Mouse (Mus musculus): Measurements from ENCODE around the gene Wdr24. TPM values are rescaled to one million over a fixed set of nuclear protein-coding genes. Genes with fewer than 3 reads are reported as not detected.

Wdr24 gene
- polyA plus RNA-seq, 1 experiment from 2014 or later = 24.3 TPM

DNA sequence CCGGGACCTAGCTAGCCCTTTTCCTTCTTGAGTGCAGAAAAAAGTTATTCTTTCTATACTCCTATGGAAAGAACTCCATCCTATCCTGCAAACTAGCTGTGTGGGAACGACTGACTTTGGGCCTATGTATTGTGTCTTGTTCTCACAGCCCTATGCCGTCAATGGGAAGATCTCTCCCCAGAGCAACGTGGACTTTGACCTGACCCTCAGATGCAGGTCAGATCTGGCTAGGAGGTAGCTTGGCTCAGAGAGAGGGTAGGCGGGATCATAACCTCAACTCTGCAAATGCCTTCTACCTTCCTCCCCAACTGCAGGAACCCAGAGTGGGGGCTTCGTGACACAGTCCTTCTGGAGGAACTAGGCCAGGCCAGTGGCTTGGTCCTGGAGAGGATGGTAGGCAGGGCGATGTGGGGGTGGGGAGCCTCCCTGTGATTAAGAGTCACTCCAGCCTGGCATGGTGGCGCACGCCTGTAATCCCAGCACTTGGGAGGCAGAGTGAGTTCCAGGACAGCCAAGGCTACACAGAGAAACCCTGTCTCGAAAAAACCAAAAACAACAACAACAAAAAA, 53.0 kb downstream of the Wdr24 start:
- no peak for ATAC-seq (ENCODE audit: insufficient read depth, low FRiP score, low read depth)
- no peak overlapping the region; the same call in 1 of the 2 replicates for H3K27ac ChIP-seq
- WGBS = 59% methylated on average over 10 of the region's 10 CpGs

DNA sequence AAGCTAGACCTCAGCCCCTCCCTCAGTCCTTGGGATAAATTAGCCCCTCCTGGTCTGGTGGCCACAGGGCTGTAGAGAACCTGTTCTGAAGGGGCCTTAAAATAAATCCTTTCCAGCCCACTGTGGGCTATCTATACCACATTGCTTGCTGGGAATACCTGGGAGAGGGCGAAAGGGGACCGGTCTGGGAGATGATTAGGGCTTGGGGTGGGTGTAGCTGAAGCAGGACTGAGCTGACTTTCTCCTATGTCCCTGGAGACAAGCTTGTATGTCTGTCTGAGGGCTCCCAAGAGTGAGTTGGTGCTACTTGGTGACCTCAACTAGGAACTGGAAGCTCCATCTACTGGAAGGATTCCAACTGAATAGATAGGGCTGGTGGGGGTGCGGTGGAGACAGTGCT, 53.6 kb downstream of the Wdr24 start:
- Histone ChIP-seq H3K27me3 (replicated peaks) (no peaks in the 10 kb centered on the region), H3K4me2 (no peak overlapping the region), H3K36me3 (no peaks in the 10 kb centered on the region; the same call in 1 of the 2 replicates), H3K27ac (no peak overlapping the region), H3K4me1 (peaks cover 36% of the 10 kb centered on the region), H3K9me3 (no peaks in the 10 kb centered on the region), H3K4me3 (replicated peaks) (no peak overlapping the region), H3K9ac (no peak overlapping the region)
- WGBS = 90% methylated on average over 3 of the region's 3 CpGs
- no peak for ATAC-seq (ENCODE audit: insufficient read depth, low FRiP score, low read depth)

More for the DNA sequence above, 53.0 kb downstream of the Wdr24 start:
- H3K4me3 ChIP-seq (replicated peaks) = peak overlapping the region; percentile 88
- peaks cover 36% of the 10 kb centered on the region for H3K4me1 ChIP-seq
- H3K4me2 ChIP-seq = peak overlapping the region; percentile 82
- H3K36me3 ChIP-seq = no peaks in the 10 kb centered on the region; the same call in 1 of the 2 replicates
- H3K27me3 ChIP-seq (replicated peaks) = no peaks in the 10 kb centered on the region
- no peak overlapping the region for H3K9ac ChIP-seq
- H3K9me3 ChIP-seq = no peaks in the 10 kb centered on the region

DNA sequence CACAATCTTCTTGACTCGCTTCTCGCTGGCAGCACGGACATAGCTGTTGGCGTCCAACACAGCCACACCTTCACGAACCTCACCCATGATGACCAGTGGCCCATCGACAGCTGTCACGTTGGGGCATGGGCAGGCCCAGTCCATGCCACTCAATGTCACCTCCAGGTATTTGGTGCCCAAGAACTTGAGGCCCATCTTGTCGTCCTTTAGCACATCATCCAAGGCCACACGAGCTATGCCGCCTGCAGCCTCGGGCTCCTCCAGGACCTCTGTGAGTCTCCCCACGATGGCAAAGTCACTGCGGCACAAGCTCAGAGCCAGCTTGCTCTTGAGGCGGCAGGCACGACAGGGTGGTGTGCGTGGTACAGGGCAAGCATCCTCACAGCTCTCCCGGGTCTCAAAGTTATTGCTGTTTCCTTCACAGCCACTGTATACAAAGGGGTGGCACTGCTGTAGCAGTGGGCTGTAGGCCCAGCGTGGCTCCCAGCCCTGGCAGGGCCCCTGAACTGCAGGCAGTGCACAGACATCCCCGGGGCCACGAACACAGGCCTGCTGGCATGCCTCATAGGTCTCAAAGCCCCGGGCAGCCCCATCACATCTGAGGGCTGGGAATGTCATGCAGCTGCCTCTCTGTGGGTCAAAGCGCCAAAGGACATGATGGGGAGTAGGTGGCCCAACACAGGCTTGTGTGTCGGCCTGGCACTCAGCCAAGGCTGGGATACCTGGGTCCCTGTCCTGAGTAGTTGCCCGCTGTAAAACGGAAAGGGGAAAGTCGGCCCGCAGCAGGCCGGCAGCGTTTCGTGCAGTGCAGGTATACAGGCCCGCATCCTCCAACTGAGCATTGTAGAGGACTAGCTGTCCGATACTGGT, 54.5 kb downstream of the Wdr24 start:
- no peak overlapping the region for H3K4me3 ChIP-seq (replicated peaks)
- no peak for ATAC-seq (ENCODE audit: insufficient read depth, low FRiP score, low read depth)
- peaks cover 36% of the 10 kb centered on the region for H3K4me1 ChIP-seq
- no peak overlapping the region for H3K27ac ChIP-seq
- H3K9me3 ChIP-seq = no peaks in the 10 kb centered on the region
- WGBS = 94% methylated on average over 32 of the region's 32 CpGs
- H3K9ac ChIP-seq = no peak overlapping the region
- H3K36me3 ChIP-seq = peaks cover 3% of the 10 kb centered on the region; the same call in 1 of the 2 replicates
- no peaks in the 10 kb centered on the region for H3K27me3 ChIP-seq (replicated peaks)
- no peak overlapping the region for H3K4me2 ChIP-seq

Small RNA genes within 50 kb of the gene (microRNA-seq; reads per million reads assigned to microRNA genes)
- gene Mir3082 (not detected), gene Mir6966 (not detected)

Other genes starting within 250 kb of the Wdr24 start
- gene Lmf1, start 244.5 kb upstream of the Wdr24 start, polyA plus RNA-seq (2015; fragmentation: Nextera tagmentation; extraction: Ambion mirVana) = 27.4 and 29.8 TPM in 2 replicates
- 1.5 and 2.1 TPM in 2 replicates for gene Gng13, start 106.5 kb upstream of the Wdr24 start, polyA plus RNA-seq (2015; fragmentation: Nextera tagmentation; extraction: Ambion mirVana)
- gene Chtf18, start 96.2 kb upstream of the Wdr24 start, polyA plus RNA-seq (2015; fragmentation: Nextera tagmentation; extraction: Ambion mirVana) = 23.4 and 26.1 TPM in 2 replicates
- 18.3 and 19.1 TPM in 2 replicates for gene Rpusd1, start 96.0 kb upstream of the Wdr24 start, polyA plus RNA-seq (2015; fragmentation: Nextera tagmentation; extraction: Ambion mirVana)
- gene Mslnl, start 87.6 kb upstream of the Wdr24 start, polyA plus RNA-seq (2015; fragmentation: Nextera tagmentation; extraction: Ambion mirVana) = 0.06 TPM in 1 of 2 replicates, not detected in the other
- 38.3 and 43.6 TPM in 2 replicates for gene Msln, start 69.2 kb upstream of the Wdr24 start, polyA plus RNA-seq (2015; fragmentation: Nextera tagmentation; extraction: Ambion mirVana)
- gene Narfl, start 49.9 kb upstream of the Wdr24 start, polyA plus RNA-seq (2015; fragmentation: Nextera tagmentation; extraction: Ambion mirVana) = 26.9 and 28.5 TPM in 2 replicates
- gene Haghl, start 38.0 kb upstream of the Wdr24 start, polyA plus RNA-seq (2015; fragmentation: Nextera tagmentation; extraction: Ambion mirVana) = 47.3 and 53.4 TPM in 2 replicates
- 0.24 and 0.26 TPM in 2 replicates for gene Ccdc78, start 37.0 kb upstream of the Wdr24 start, polyA plus RNA-seq (2015; fragmentation: Nextera tagmentation; extraction: Ambion mirVana)
- gene Fam173a, start 30.7 kb upstream of the Wdr24 start, polyA plus RNA-seq (2015; fragmentation: Nextera tagmentation; extraction: Ambion mirVana) = 99.3 and 110 TPM in 2 replicates
- gene AC134908.4, start 28.0 kb upstream of the Wdr24 start, polyA plus RNA-seq (2015; fragmentation: Nextera tagmentation; extraction: Ambion mirVana) = not detected in 2 replicates
- 46.6 and 48.3 TPM in 2 replicates for gene Metrn, start 26.5 kb upstream of the Wdr24 start, polyA plus RNA-seq (2015; fragmentation: Nextera tagmentation; extraction: Ambion mirVana)
- gene Fbxl16, start 14.5 kb upstream of the Wdr24 start, polyA plus RNA-seq (2015; fragmentation: Nextera tagmentation; extraction: Ambion mirVana) = 4.1 and 4.6 TPM in 2 replicates
- gene Jmjd8, start 5.2 kb downstream of the Wdr24 start, polyA plus RNA-seq (2015; fragmentation: Nextera tagmentation; extraction: Ambion mirVana) = 50.5 and 54.6 TPM in 2 replicates
- 312 and 319 TPM in 2 replicates for gene Stub1, start 9.8 kb downstream of the Wdr24 start, polyA plus RNA-seq (2015; fragmentation: Nextera tagmentation; extraction: Ambion mirVana)
- 1.6 and 2.4 TPM in 2 replicates for gene Rhbdl1, start 13.7 kb downstream of the Wdr24 start, polyA plus RNA-seq (2015; fragmentation: Nextera tagmentation; extraction: Ambion mirVana)
- gene Gm20683, start 18.1 kb downstream of the Wdr24 start, polyA plus RNA-seq (2015; fragmentation: Nextera tagmentation; extraction: Ambion mirVana) = 1.6 and 2.7 TPM in 2 replicates
- gene Rhot2, start 21.2 kb downstream of the Wdr24 start, polyA plus RNA-seq (2015; fragmentation: Nextera tagmentation; extraction: Ambion mirVana) = 23.1 and 23.6 TPM in 2 replicates
- gene Wdr90, start 37.9 kb downstream of the Wdr24 start, polyA plus RNA-seq (2015; fragmentation: Nextera tagmentation; extraction: Ambion mirVana) = 21.0 and 22.9 TPM in 2 replicates
- 52.2 and 54.2 TPM in 2 replicates for gene Mcrip2, start 45.1 kb downstream of the Wdr24 start, polyA plus RNA-seq (2015; fragmentation: Nextera tagmentation; extraction: Ambion mirVana)
- gene Mettl26, start 51.4 kb downstream of the Wdr24 start, polyA plus RNA-seq (2015; fragmentation: Nextera tagmentation; extraction: Ambion mirVana) = 67.4 and 68.3 TPM in 2 replicates
- gene Wfikkn1, start 57.2 kb downstream of the Wdr24 start, polyA plus RNA-seq (2015; fragmentation: Nextera tagmentation; extraction: Ambion mirVana) = 0.39 and 0.55 TPM in 2 replicates
- 27.1 and 27.3 TPM in 2 replicates for gene Rab40c, start 96.1 kb downstream of the Wdr24 start, polyA plus RNA-seq (2015; fragmentation: Nextera tagmentation; extraction: Ambion mirVana)
- 60.7 and 60.8 TPM in 2 replicates for gene Pigq, start 121.3 kb downstream of the Wdr24 start, polyA plus RNA-seq (2015; fragmentation: Nextera tagmentation; extraction: Ambion mirVana)
- gene Nhlrc4, start 121.3 kb downstream of the Wdr24 start, polyA plus RNA-seq (2015; fragmentation: Nextera tagmentation; extraction: Ambion mirVana) = 0.30 TPM in 1 of 2 replicates, not detected in the other
- 0.24 and 0.52 TPM in 2 replicates for gene A930017K11Rik, start 128.9 kb downstream of the Wdr24 start, polyA plus RNA-seq (2015; fragmentation: Nextera tagmentation; extraction: Ambion mirVana)
- gene Capn15, start 162.2 kb downstream of the Wdr24 start, polyA plus RNA-seq (2015; fragmentation: Nextera tagmentation; extraction: Ambion mirVana) = 20.4 and 22.8 TPM in 2 replicates
- gene Rab11fip3, start 245.9 kb downstream of the Wdr24 start, polyA plus RNA-seq (2015; fragmentation: Nextera tagmentation; extraction: Ambion mirVana) = 11.9 and 13.3 TPM in 2 replicates